Mouse (Mus musculus) gastrocnemius, postnatal 36 days (tissue): Measurements from ENCODE around the gene Otog. TPM values are rescaled to one million over a fixed set of nuclear protein-coding genes. Genes with fewer than 3 reads are reported as not detected.

Source experiments
- DNase-seq, 2 experiments: peaks; one replicate each; pipeline ENCODE4 v3.0.0; 2022
- intact Hi-C: fragments of 180-260 bp; cut with DNase I; formaldehyde crosslinking; loops from one replicate; pipeline ENCODE4 v1.15.1; 2025
- long read RNA-seq, 2 experiments: library from polyadenylated mRNA; stranded (forward); transcript quantifications; one replicate each; pipeline ENCODE4 v2.0.0; 2021
- total RNA-seq, 2 experiments: library from RNA; stranded (reverse); gene quantifications; 2 replicates each; pipeline ENCODE4 v1.2.3; 2021

The Otog gene
- under 1 TPM; 0.15 to 0.89 TPM for total RNA-seq
- long read RNA-seq, experiment 1 = 0 reads
- long read RNA-seq, experiment 2 = 0 reads

- intact Hi-C loops = no loop called here
- no peak for DNase-seq
Measured at GRCm38 (mm10) chr7:46240696-46241095, at the start of gene Otog. Gene Otog (plus strand): TSS chr7:46240987.

GRCm38 (mm10) chr7:46195356-46195755 lies 45.4 kb upstream of the Otog start:
- DNase-seq = no peak
- intact Hi-C loops = no loop called here

GRCm38 (mm10) chr7:46200021-46200420 lies 40.8 kb upstream of the Otog start:
- intact Hi-C loops = no loop called here
- no peak for DNase-seq

- intact Hi-C loops = no loop called here
- no peak for DNase-seq
Measured at GRCm38 (mm10) chr7:46201649-46202048, 39.1 kb upstream of the Otog start.

GRCm38 (mm10) chr7:46204046-46204471 lies 36.7 kb upstream of the Otog start:
- peak; percentile 49 to 57 for DNase-seq
- intact Hi-C loops = no loop called here

- intact Hi-C loops = no loop called here
- DNase-seq = no peak
Measured at GRCm38 (mm10) chr7:46204775-46205174, 36.0 kb upstream of the Otog start.

- no peak for DNase-seq
- intact Hi-C loops = no loop called here
Measured at GRCm38 (mm10) chr7:46208131-46208530, 32.7 kb upstream of the Otog start.

- no peak for DNase-seq
- intact Hi-C loops = no loop called here
Measured at GRCm38 (mm10) chr7:46210276-46210675, 30.5 kb upstream of the Otog start.

GRCm38 (mm10) chr7:46216481-46216880 lies 24.3 kb upstream of the Otog start:
- DNase-seq = no peak
- intact Hi-C loops = no loop called here

- intact Hi-C loops = no loop called here
Measured at GRCm38 (mm10) chr7:46218415-46218814, 22.4 kb upstream of the Otog start.

GRCm38 (mm10) chr7:46220591-46221129 lies 20.1 kb upstream of the Otog start:
- DNase-seq = no peak
- intact Hi-C loops = loop anchor here (10.0 kb wide), 1 partner anchor 276 kb away; no protein-coding TSS in a partner anchor

More at GRCm38 (mm10) chr7:46218415-46218814, 22.4 kb upstream of the Otog start:
- no peak for DNase-seq

GRCm38 (mm10) chr7:46226253-46226652 lies 14.5 kb upstream of the Otog start:
- intact Hi-C loops = loop anchor here (1.0 to 10.0 kb wide), 2 partner anchors 131 to 281 kb away; no protein-coding TSS in a partner anchor
- DNase-seq = peak; percentile 36 to 42

- DNase-seq = peak in 1 of 2 experiments; percentile 15
- intact Hi-C loops = loop anchor here (1.0 to 10.0 kb wide), 2 partner anchors 132 to 282 kb away; no protein-coding TSS in a partner anchor
Measured at GRCm38 (mm10) chr7:46226936-46227335, 13.9 kb upstream of the Otog start.

- intact Hi-C loops = no loop called here
- DNase-seq = no peak
Measured at GRCm38 (mm10) chr7:46235948-46236347, 4.8 kb upstream of the Otog start.

GRCm38 (mm10) chr7:46236363-46236762 lies 4.4 kb upstream of the Otog start:
- intact Hi-C loops = no loop called here
- DNase-seq = no peak

GRCm38 (mm10) chr7:46237192-46237591 lies 3.6 kb upstream of the Otog start:
- no peak for DNase-seq
- intact Hi-C loops = no loop called here

- peak in 1 of 2 experiments; percentile 11 for DNase-seq
- intact Hi-C loops = no loop called here
Measured at GRCm38 (mm10) chr7:46238346-46238745, 2.4 kb upstream of the Otog start, which contains the start of gene Ush1c. Gene Ush1c (minus strand): TSS chr7:46238503.

- no peak for DNase-seq
- intact Hi-C loops = no loop called here
Measured at GRCm38 (mm10) chr7:46240091-46240490, 696 bp upstream of the Otog start.

- DNase-seq = no peak
- intact Hi-C loops = no loop called here
Measured at GRCm38 (mm10) chr7:46246876-46247275, 6.1 kb downstream of the Otog start.

GRCm38 (mm10) chr7:46247606-46248005 lies 6.8 kb downstream of the Otog start:
- DNase-seq = no peak
- intact Hi-C loops = no loop called here

- DNase-seq = no peak
- intact Hi-C loops = no loop called here
Measured at GRCm38 (mm10) chr7:46251841-46252240, 11.1 kb downstream of the Otog start.

- no peak for DNase-seq
- intact Hi-C loops = loop anchor here (10.0 kb wide), 1 partner anchor 179 kb away; no protein-coding TSS in a partner anchor
Measured at GRCm38 (mm10) chr7:46276156-46276555, 35.4 kb downstream of the Otog start.
